Mouse (Mus musculus): ENCODE measurements around the gene Myoz2. TPM values are rescaled to one million over a fixed set of nuclear protein-coding genes. Genes with fewer than 3 reads are reported as not detected.

Myoz2 gene
- total RNA-seq, 2 experiments from 2014 or later: 2,092 to 2,205 TPM

DNA sequence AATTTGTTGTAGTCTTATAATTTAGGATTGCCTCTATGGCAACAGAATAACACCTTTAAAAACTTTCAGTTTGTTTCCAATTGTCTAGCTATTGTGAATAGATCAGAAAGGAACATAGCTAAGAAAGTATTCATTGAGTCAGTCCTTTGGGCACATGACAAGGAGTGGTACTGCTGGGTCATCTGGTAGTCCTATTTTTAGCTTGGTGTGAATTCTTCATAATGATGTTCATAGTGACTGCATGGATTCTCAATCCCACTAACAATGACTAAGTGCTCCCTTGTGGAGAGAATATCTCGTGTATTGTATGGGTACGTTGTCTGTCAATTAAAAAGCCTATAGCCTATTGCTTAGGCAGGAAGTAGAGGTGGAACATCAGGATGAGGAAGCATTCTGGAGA lies 16.0 kb downstream of the Myoz2 start:
- no peak for DNase-seq (ENCODE audit: low spot score)
- intact Hi-C loops (cut with DNase I): no loop called here

DNA sequence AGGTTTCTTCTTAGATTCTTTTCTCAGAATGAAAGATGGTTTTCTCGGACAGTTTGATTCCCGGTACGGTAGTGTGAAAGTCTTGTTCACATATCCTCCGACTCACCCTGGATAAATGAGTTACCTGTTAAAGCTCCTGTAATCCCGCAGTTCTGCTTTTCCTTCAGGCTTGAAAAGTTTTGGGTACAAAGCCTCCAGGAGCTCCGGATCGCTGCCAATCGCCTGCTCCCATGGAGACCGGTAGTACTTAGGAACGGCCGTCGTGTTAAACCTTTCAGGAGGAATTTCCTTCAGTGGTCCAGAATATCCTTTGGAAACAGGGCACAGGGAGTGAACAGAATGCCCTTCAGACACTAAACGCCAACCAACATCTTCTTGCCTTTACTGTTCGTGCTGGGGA lies 21.3 kb downstream of the Myoz2 start:
- intact Hi-C loops (cut with DNase I): no loop called here
- no peak for DNase-seq (ENCODE audit: low spot score)

DNA sequence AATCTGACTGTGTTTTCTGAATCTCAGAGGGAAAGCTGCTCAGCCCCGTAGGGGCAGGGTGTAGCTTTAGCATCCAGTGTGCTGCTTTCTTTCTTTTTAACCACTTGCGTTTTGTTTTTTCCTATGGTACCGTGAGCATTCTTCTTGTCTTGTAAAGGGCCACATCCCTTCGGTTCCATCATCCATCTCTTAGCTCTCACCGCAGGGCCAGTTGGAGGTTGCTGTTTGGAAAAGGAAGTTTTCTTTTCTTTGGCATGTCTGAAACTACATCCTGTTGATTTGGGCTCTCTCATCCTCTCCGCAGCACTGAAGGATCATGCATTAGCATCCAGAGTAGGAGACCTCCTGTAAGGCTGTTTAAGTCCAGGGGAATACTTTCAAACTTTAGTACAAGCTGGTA lies 25.4 kb downstream of the Myoz2 start:
- intact Hi-C loops (cut with DNase I): no loop called here

DNA sequence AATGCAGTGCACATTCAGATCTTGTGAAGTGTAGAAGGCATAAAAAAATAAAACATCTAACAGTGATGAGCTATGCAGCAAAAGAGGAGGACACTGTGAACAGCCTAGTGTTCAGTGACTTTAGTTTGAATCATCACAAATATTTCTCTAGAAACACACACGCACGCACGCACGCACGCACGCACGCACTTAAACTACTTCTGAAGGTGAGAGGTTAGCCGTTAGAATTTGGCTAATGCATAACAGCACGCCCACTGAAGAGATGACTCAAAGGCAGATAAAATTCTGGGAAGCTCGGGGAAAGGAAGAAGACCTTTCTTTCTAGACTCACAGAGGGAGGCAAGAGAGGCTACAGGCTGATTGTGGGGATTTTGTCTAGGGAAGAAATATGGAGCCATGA lies 27.4 kb downstream of the Myoz2 start:
- no peak for DNase-seq (ENCODE audit: low spot score)
- intact Hi-C loops (cut with DNase I): no loop called here

More for the DNA sequence above, 25.4 kb downstream of the Myoz2 start:
- no peak for DNase-seq (ENCODE audit: low spot score)

DNA sequence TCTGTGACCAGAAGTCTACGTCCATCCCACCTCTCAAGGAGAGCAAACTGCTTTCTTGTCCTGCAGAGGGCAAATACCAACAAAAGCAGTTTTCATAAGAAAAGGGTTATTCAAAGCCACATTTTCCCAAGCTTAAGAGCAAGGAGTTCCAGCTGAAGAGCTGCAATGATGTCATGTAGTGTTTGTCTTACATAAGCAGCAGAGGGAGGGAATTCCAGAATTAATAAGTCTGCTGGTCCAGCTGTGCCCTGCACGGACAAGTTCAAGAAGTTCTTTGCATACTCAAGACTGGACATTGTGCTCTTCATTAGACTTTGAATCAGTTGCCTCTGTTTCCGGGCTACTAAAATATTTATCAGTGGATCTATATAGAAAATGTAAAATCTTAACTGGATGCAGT lies 33.8 kb downstream of the Myoz2 start:
- no peak for DNase-seq (ENCODE audit: low spot score)

DNA sequence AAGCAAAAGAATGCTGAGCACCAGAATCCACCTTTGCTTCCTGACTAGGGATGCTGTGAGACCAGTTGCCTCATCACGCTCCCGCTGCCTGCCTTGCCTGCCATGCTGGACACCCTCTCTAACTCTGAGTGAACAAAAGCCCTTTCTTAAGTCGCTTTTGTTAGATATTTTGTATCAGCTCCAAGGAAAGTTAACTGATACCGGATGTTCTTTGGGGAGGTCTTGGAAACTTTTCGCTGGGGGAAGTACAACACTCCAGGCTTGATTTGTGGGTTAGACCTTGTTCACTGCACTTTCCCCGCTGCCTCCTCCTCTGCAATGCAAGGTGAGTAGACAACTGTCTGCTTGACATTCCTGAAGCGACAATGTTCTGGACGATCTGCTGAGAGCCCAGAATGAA lies 36.3 kb downstream of the Myoz2 start:
- intact Hi-C loops (cut with DNase I): no loop called here
- no peak for DNase-seq (ENCODE audit: low spot score)

More for the DNA sequence above, 33.8 kb downstream of the Myoz2 start:
- intact Hi-C loops (cut with DNase I): no loop called here

DNA sequence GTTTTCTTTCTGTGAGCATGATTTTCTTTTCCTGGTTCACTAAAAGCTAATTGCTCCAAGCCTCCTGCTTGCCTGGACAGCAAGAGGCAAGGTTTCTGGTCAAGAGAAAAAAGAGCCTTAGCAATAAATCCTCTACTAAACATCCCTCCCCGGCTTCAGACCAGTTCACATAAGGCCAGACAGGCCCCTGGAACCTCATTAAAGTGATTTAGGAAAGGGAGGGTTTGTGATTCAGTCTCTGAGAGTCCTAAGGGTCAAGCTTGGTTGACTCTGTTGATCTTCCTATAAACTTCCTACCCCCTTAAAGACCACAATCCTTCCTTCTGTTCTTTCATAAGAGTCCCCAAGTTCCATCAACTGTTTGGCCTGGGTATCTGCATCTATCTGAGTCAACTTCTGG lies 37.8 kb downstream of the Myoz2 start:
- DNase-seq (ENCODE audit: low spot score): no peak
- intact Hi-C loops (cut with DNase I): no loop called here

DNA sequence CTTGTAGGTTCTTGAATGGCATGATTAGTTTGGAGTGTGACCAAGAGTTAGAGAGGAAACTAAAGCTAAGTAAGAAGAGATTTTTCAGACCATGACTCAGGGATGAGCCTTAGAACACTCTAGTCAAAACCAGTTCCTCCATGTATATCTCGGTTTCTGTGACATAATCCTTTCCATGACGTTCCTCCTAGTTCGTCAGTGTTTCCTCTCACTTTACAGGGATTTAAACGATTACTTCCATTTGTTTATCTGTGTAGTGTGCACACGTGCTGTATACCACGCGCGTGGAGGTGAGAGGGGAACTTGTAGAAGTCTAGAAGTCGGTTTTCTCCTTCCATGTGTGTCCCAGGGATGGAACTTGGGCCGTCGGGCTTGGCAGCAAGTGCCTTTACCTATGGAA lies 47.9 kb downstream of the Myoz2 start:
- intact Hi-C loops (cut with DNase I): loop anchor here (5.0 to 10.0 kb wide), 2 partner anchors 65 to 518 kb away; partner anchors contain the start of gene 1810037I17Rik
- no peak for DNase-seq (ENCODE audit: low spot score)

DNA sequence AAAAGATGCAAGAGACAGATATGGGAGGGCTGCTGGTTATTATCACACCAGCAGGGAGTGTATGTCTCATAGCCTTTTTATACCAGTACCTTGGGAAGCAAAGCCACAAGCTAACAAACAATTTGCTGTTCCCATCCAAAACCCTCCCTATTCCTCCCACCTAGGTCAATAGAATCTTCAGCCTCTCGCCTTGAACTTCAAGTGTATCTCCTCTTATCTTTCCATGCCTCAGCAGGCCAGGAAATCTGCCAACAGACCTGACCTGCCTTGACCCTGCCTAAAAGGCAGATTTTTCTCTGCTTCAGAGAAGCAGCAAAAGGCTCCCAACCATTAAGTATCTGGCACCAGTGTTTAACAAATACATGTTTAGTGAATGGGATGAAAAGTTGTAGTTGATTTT lies 48.4 kb downstream of the Myoz2 start:
- intact Hi-C loops (cut with DNase I): loop anchor here (5.0 to 10.0 kb wide), 2 partner anchors 64 to 518 kb away; partner anchors contain the start of gene 1810037I17Rik
- no peak for DNase-seq (ENCODE audit: low spot score)

DNA sequence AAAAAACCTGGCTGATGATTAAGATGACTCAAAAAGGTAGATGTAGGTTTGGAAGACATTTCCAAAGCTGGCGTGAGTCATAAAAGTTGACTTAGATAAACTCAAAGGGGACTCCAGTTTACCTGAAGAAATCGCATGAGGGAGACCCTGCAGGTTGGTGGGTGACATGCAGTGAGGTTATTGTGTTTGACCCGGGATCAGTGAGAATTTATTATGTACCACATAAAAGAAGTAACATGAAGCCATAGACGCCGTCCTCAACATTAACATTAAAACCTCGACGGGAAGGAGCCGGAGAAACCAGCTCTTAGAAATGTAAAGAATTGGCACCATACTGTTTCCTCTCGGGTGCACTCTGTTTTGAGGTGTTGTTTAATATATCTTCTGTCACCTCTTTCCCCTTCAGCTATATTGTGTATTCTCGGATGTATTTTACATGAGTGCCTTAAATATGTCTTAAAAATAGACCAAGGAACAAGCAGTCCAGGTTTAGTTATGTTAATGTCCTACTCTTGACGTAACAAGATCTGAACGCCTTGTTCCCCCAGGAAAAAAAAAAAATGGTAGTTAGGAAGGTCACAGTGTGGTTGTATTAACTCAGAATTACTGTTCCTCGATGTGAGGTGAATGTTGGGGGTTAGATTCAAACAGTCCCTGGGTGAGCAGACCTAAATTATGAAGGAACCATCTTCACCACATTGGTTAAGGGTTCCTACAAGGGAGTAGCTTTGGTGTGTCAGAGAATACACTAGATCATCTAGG lies 49.5 kb downstream of the Myoz2 start:
- DNase-seq (ENCODE audit: low spot score): no peak
- intact Hi-C loops (cut with DNase I): loop anchor here (5.0 to 10.0 kb wide), 2 partner anchors 63 to 519 kb away; partner anchors contain the start of gene 1810037I17Rik

DNA sequence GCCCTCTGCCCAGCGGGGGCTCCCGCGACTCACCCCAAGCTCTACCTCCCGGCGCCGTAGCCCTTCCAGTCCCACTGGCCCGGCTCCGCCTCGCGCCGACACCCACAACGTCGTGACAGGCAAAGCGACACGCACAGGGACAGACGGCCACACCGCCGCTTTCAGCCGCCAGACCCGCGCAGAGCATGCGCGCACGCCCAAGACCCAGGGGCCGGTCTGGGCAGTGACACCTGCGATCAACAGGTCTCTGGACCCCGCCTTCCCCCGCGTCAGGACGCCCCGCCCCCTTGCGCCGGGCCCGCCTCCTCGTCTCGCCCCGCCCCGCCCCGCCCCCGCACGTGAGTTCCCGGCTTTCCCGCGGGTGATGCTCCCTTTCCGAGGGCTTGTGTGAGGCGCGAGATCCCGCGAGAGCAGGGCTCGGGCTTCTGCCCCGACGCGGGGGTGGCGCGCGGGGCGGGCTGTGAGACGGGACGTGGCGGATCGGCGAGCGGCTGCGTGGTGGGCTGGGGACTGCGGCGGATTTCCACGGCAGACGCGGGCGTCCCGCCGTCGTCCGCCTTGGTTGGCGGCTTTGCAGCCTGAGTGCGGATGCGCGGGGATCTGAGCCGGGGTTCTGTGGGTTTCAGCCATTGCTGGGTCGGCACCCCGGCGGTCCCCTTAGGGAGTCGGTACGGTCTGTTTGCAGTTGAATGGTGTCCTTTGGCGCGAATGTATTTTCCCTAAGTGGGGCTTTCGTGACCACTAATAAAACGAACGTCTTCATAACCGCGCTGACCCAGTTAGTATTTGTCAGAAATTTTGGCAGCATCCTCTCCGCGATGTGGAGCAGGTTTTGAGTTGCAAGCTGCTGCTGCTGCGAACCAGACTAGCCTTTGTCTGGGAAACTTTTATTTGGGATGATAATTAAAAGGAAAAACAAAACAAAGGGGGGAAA lies 50.3 kb downstream of the Myoz2 start, which contains the start of gene Usp53:
TSS of gene Usp53 (minus strand) at position 262 of the 934 bp plus-strand sequence.
- peak; percentile 91 for DNase-seq (ENCODE audit: low spot score)
- intact Hi-C loops (cut with DNase I): loop anchor here (5.0 to 10.0 kb wide), 2 partner anchors 62 to 520 kb away; partner anchors contain the start of gene 1810037I17Rik

DNA sequence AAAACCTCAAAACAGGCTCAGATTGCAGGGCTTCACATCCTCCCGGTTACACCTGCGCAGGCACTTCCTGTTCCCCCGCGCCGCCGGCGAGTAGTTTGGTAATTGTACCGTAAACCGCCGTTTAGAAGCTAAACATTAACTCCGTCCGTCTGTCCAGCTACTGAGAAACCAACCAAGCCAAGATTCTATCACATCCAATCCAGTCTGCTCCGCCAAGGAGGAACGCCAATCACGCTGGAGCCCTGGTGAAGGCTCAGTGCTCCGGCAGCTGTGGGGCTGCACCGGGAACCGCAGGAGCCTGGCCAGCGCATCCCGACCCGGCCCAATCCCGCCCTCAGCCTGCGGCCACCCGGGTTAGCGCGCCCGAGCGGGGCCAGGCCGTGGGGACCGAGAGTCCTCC lies 51.0 kb downstream of the Myoz2 start:
- DNase-seq (ENCODE audit: low spot score): no peak
- intact Hi-C loops (cut with DNase I): loop anchor here (10.0 kb wide), 1 partner anchor 521 kb away; no protein-coding TSS in a partner anchor

DNA sequence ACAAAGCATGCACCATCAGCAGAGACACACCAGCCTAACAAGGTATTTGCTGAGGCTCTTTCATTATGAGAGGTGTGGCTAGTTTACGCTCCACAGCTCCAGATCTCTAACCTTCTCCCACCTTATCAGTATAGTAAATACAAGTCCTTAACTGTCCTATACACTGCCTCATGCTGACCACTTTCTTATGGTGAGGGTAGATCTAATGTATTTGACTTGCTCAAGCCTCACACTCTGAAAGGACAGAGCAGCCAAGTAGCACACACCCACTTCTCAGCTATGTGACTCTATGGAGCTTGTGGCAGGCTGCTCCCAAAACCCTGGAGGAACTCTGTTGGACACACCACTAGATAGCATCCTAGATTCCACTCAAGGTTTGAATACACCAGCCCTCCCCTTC lies 58.9 kb downstream of the Myoz2 start:
- no peak for DNase-seq (ENCODE audit: low spot score)
- intact Hi-C loops (cut with DNase I): no loop called here

DNA sequence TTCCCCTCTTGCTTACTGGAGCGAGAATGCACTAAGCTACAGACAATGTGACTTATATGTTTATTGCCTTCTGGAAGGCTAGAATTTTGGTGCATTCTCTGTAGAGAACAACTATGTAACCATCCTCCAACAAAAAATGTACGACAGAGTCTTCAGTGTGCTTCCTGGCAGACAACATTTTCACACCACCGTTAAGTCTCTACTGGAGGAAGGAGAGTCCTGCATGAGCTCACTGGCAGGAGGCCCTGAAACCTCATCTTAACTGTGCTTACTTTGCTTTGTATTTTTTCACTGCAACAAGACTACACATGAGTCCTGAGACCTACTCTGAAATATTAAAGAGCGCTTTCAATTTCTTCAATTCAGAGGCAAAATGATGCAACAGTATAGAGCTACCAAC lies 59.5 kb downstream of the Myoz2 start:
- intact Hi-C loops (cut with DNase I): no loop called here
- no peak for DNase-seq (ENCODE audit: low spot score)

DNA sequence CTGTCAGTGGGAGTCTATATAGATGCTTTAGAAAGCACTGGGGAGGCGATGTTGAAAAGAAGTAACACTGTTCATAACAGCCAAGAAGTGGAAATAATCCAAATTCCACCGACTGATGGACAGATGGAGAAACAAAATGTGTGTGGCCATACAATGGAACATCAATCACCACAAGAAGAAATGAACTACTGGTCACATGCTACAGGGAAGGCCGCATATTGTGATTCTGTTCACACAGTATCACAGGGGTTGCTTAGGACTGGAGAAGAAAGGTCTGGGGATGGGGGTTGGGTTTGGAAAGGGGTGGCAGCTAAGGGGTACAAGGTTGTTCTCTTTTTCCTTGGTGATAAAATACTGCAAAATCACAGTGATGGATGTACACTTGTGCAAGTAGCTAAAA lies 60.0 kb downstream of the Myoz2 start:
- DNase-seq (ENCODE audit: low spot score): no peak
- intact Hi-C loops (cut with DNase I): no loop called here

DNA sequence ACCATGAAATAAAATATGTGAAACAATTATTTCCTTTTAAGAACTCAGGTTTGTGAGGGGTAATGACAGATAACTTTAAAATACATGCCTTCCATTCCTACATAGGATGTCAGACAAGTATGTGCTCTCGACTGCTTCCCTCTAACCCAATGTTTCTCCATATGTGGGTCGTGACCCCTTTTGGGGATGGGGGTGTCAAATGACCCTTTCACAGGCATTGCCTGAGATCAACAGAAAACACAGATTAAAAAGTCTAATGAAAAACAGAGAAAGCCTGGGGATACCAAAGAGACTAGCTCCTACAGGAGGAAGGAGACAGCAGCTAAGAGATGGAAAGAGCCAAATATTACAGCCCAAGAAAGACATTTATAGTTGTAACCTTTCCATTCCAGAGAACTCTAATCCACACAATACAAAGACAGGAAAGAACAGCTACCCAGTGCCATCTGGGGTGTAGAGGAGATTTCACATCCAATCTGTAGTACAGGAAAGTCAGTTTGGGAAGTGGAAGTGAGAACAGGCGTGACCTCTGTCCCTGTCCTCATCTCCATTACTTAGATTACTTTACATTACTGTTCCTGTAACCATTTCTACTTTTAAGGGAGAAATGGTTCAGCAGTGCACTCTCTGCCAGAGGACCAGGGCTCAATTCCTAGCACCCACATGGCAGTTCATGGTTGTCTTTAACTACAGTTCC lies 62.5 kb downstream of the Myoz2 start:
- DNase-seq (ENCODE audit: low spot score): no peak
- intact Hi-C loops (cut with DNase I): no loop called here

DNA sequence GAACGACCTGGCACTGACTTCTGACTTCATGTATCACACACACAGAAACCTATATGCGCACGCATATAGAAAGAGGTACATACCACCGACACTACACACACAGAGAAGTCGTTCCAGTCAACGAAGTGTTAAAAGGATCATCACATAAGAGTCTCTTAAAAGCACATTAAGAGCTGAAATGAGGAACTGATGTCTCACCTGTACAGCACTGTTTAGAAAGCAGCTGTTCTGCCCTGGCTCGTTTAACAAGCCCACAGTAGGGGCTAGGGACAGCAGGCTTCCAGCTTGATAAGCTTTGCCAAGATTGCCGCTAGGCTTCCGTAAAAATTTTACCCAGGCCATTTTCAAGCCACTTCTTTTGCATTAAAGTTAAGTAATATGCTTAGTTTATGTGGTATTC lies 66.4 kb downstream of the Myoz2 start:
- DNase-seq (ENCODE audit: low spot score): no peak
- intact Hi-C loops (cut with DNase I): no loop called here

DNA sequence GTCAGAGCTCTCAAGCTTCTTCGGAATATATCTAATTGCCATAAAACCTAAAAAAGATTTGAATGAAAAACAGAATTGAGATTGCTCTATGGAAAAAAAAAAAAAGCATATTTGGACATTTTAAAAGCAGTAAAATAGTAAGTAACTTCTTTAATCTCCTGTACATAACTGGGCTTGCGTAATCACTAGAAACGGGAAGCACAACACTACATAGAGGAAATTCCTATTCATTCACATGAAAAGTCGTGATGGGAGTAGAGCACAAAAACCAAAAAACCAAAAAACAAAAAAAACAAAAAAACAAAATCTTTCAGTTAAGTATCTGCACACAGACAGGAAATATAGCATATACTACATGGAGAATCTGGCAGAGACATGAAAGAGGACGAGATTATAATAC lies 70.5 kb downstream of the Myoz2 start:
- DNase-seq (ENCODE audit: low spot score): no peak
- intact Hi-C loops (cut with DNase I): no loop called here
